Mouse (Mus musculus): ENCODE results near the gene Iars2. TPM values are rescaled to one million over a fixed set of nuclear protein-coding genes. Genes with fewer than 3 reads are reported as not detected.

Iars2 gene
- polyA plus RNA-seq, 1 experiment from 2014 or later: 27.7 TPM

- Histone ChIP-seq H3K4me1 (no peaks in the 10 kb centered on the region), H3K36me3 (replicated peaks) (peaks cover 90% of the 10 kb centered on the region), H3K27ac (no peak overlapping the region), H3K4me3 (no peak overlapping the region), H3K27me3 (ENCODE audit: poor library complexity, severe bottlenecking) (no peaks in the 10 kb centered on the region), H3K9me3 (no peaks in the 10 kb centered on the region)
- no peak for DNase-seq (ENCODE audit: extremely low spot score, low spot score)
- 90% methylated on average over 5 of the region's 5 CpGs for WGBS
Measured at GRCm38 (mm10) chr1:185289231-185289630, 40.0 kb downstream of the Iars2 start.

GRCm38 (mm10) chr1:185287066-185287465, 42.1 kb downstream of the Iars2 start:
- Histone ChIP-seq H3K4me3 (no peak overlapping the region), H3K9me3 (no peaks in the 10 kb centered on the region), H3K36me3 (replicated peaks) (peaks cover 90% of the 10 kb centered on the region), H3K27me3 (ENCODE audit: poor library complexity, severe bottlenecking) (no peaks in the 10 kb centered on the region), H3K27ac (no peak overlapping the region), H3K4me1 (no peaks in the 10 kb centered on the region)
- WGBS: 96% methylated on average over 20 of the region's 20 CpGs
- DNase-seq (ENCODE audit: extremely low spot score, low spot score): no peak

- no peak overlapping the region for H3K27ac ChIP-seq
- no peaks in the 10 kb centered on the region for H3K9me3 ChIP-seq
- no peaks in the 10 kb centered on the region for H3K4me1 ChIP-seq
- H3K36me3 ChIP-seq (replicated peaks): peaks cover 86% of the 10 kb centered on the region
- H3K27me3 ChIP-seq (ENCODE audit: poor library complexity, severe bottlenecking): no peaks in the 10 kb centered on the region
- 94% methylated on average over 4 of the region's 4 CpGs for WGBS
- DNase-seq (ENCODE audit: extremely low spot score, low spot score): no peak
- H3K4me3 ChIP-seq: no peak overlapping the region
Measured at GRCm38 (mm10) chr1:185285171-185285570, 44.0 kb downstream of the Iars2 start.

DNA sequence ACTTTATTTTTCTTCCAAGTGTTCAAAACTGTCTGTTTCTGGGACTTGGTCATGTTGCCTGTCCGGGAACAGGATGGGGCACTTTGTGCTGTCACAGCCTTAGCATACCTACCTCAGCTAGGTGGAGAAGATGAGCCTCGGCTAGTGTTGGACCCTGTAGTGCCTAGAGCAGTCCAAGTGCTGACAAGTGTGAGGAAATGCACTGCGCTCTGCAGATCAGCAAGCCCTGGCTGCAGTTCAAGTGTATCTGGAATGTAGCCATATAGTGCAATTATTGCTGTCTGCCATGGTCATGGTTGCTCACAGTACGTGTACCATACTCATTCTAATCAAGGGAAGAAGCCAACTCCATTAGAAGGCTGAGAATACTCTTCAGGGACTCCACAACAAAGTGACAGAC, 44.5 kb downstream of the Iars2 start:
- DNase-seq (ENCODE audit: extremely low spot score, low spot score): no peak
- 93% methylated on average over 4 of the region's 4 CpGs for WGBS
- Histone ChIP-seq H3K4me1 (no peaks in the 10 kb centered on the region), H3K36me3 (replicated peaks) (peaks cover 85% of the 10 kb centered on the region), H3K27ac (no peak overlapping the region), H3K27me3 (ENCODE audit: poor library complexity, severe bottlenecking) (no peaks in the 10 kb centered on the region), H3K9me3 (no peaks in the 10 kb centered on the region), H3K4me3 (no peak overlapping the region)

GRCm38 (mm10) chr1:185283247-185283646, 45.9 kb downstream of the Iars2 start:
- no peaks in the 10 kb centered on the region for H3K27me3 ChIP-seq (ENCODE audit: poor library complexity, severe bottlenecking)
- no peaks in the 10 kb centered on the region for H3K4me1 ChIP-seq
- H3K27ac ChIP-seq: no peak overlapping the region
- peaks cover 93% of the 10 kb centered on the region for H3K36me3 ChIP-seq (replicated peaks)
- 95% methylated on average over 15 of the region's 15 CpGs for WGBS
- H3K4me3 ChIP-seq: no peak overlapping the region
- no peaks in the 10 kb centered on the region for H3K9me3 ChIP-seq
- DNase-seq (ENCODE audit: extremely low spot score, low spot score): no peak

- no peak overlapping the region for H3K4me3 ChIP-seq
- H3K27me3 ChIP-seq (ENCODE audit: poor library complexity, severe bottlenecking): no peaks in the 10 kb centered on the region
- 95% methylated on average over 11 of the region's 11 CpGs for WGBS
- H3K27ac ChIP-seq: no peak overlapping the region
- H3K4me1 ChIP-seq: no peaks in the 10 kb centered on the region
- peaks cover 93% of the 10 kb centered on the region for H3K36me3 ChIP-seq (replicated peaks)
- DNase-seq (ENCODE audit: extremely low spot score, low spot score): no peak
- no peaks in the 10 kb centered on the region for H3K9me3 ChIP-seq
Measured at GRCm38 (mm10) chr1:185282846-185283245, 46.4 kb downstream of the Iars2 start.

DNA sequence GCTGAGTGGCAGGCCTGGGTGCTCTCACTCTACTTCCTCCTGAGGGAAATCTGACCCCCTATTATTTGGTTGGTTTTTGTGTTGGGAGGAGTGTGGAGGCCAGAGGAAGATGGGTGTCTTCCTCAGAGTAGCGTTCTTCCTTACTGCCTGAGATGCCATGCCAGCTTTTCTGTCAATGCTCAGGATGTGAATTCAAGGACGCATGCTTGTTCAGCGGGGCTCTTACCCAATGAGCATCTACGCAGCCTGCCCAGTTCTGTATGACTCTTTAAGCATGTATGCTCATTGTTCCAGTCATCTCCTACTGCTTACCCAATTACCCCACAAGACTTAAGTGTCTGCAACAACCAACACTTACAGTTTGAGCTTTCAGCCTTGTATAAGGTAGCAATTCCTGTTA, 48.6 kb downstream of the Iars2 start:
- peaks cover 91% of the 10 kb centered on the region for H3K36me3 ChIP-seq (replicated peaks)
- H3K27me3 ChIP-seq (ENCODE audit: poor library complexity, severe bottlenecking): no peaks in the 10 kb centered on the region
- no peaks in the 10 kb centered on the region for H3K9me3 ChIP-seq
- H3K27ac ChIP-seq: no peak overlapping the region
- 100% methylated on average over 4 of the region's 4 CpGs for WGBS
- DNase-seq (ENCODE audit: extremely low spot score, low spot score): no peak
- no peak overlapping the region for H3K4me3 ChIP-seq
- H3K4me1 ChIP-seq: no peaks in the 10 kb centered on the region

GRCm38 (mm10) chr1:185279288-185279687, 49.9 kb downstream of the Iars2 start:
- Histone ChIP-seq H3K4me3 (no peak overlapping the region), H3K36me3 (replicated peaks) (peaks cover 86% of the 10 kb centered on the region), H3K27ac (no peak overlapping the region), H3K4me1 (no peaks in the 10 kb centered on the region), H3K27me3 (ENCODE audit: poor library complexity, severe bottlenecking) (no peaks in the 10 kb centered on the region), H3K9me3 (no peaks in the 10 kb centered on the region)
- no peak for DNase-seq (ENCODE audit: extremely low spot score, low spot score)
- 91% methylated on average over 9 of the region's 9 CpGs for WGBS

- no peak overlapping the region for H3K27ac ChIP-seq
- H3K4me3 ChIP-seq: no peak overlapping the region
- WGBS: 89% methylated on average over 11 of the region's 11 CpGs
- H3K27me3 ChIP-seq (ENCODE audit: poor library complexity, severe bottlenecking): no peaks in the 10 kb centered on the region
- H3K36me3 ChIP-seq (replicated peaks): peaks cover 84% of the 10 kb centered on the region
- DNase-seq (ENCODE audit: extremely low spot score, low spot score): no peak
- H3K9me3 ChIP-seq: no peaks in the 10 kb centered on the region
- H3K4me1 ChIP-seq: no peaks in the 10 kb centered on the region
Measured at GRCm38 (mm10) chr1:185277022-185277421, 52.2 kb downstream of the Iars2 start.

- WGBS: 91% methylated on average over 7 of the region's 7 CpGs
- H3K9me3 ChIP-seq: no peaks in the 10 kb centered on the region
- no peaks in the 10 kb centered on the region for H3K4me1 ChIP-seq
- no peak overlapping the region for H3K27ac ChIP-seq
- no peaks in the 10 kb centered on the region for H3K27me3 ChIP-seq (ENCODE audit: poor library complexity, severe bottlenecking)
- peaks cover 88% of the 10 kb centered on the region for H3K36me3 ChIP-seq (replicated peaks)
- no peak overlapping the region for H3K4me3 ChIP-seq
- no peak for DNase-seq (ENCODE audit: extremely low spot score, low spot score)
Measured at GRCm38 (mm10) chr1:185275976-185276375, 53.2 kb downstream of the Iars2 start.

DNA sequence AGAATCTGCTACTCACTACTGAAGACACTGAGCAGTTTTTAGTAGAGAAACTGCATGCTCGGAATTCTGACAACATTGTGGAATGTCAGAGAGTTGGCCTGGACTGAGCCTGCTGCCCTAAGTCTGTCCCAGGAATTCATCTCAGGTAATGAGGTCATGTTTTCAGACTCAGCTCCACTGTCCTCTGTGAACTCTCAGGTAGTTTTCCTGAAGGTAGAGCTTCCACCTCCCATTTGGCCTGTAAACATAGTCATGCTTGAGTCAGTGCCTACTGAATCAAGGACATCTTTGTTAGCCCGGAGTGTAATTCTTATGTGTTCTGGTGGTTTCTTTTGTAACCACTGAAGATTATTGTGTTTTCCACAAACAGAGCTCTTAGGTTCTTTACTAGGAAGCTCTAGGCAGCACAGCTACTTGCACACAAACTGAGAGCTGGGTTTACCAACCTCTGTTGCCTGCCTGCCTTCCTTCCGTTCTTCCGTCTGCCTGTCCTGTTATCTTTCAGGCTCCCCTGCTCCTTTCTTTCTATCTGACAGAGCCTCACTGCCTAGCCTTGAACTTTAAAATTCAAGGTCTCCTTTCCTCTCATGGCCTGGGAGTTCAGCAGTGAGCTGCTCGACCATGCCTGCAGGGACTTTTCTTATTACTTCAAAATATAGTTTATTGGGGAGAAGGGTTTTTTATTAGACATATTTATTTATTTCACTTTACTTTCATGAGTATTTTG, 54.2 kb downstream of the Iars2 start:
- H3K9me3 ChIP-seq: no peaks in the 10 kb centered on the region
- WGBS: 92% methylated on average over 5 of the region's 5 CpGs
- peaks cover 88% of the 10 kb centered on the region for H3K36me3 ChIP-seq (replicated peaks)
- no peak for DNase-seq (ENCODE audit: extremely low spot score, low spot score)
- H3K4me3 ChIP-seq: no peak overlapping the region
- no peaks in the 10 kb centered on the region for H3K4me1 ChIP-seq
- no peaks in the 10 kb centered on the region for H3K27me3 ChIP-seq (ENCODE audit: poor library complexity, severe bottlenecking)
- no peak overlapping the region for H3K27ac ChIP-seq

GRCm38 (mm10) chr1:185271373-185271772, 57.8 kb downstream of the Iars2 start:
- H3K4me1 ChIP-seq: no peaks in the 10 kb centered on the region
- H3K27ac ChIP-seq: no peak overlapping the region
- 93% methylated on average over 9 of the region's 9 CpGs for WGBS
- peaks cover 78% of the 10 kb centered on the region for H3K36me3 ChIP-seq (replicated peaks)
- no peaks in the 10 kb centered on the region for H3K9me3 ChIP-seq
- no peak for DNase-seq (ENCODE audit: extremely low spot score, low spot score)
- H3K4me3 ChIP-seq: no peak overlapping the region
- H3K27me3 ChIP-seq (ENCODE audit: poor library complexity, severe bottlenecking): no peaks in the 10 kb centered on the region

- no peaks in the 10 kb centered on the region for H3K9me3 ChIP-seq
- H3K36me3 ChIP-seq (replicated peaks): peaks cover 79% of the 10 kb centered on the region
- DNase-seq (ENCODE audit: extremely low spot score, low spot score): no peak
- H3K4me3 ChIP-seq: no peak overlapping the region
- H3K27ac ChIP-seq: no peak overlapping the region
- WGBS: 96% methylated on average over 8 of the region's 8 CpGs
- no peaks in the 10 kb centered on the region for H3K27me3 ChIP-seq (ENCODE audit: poor library complexity, severe bottlenecking)
- H3K4me1 ChIP-seq: no peaks in the 10 kb centered on the region
Measured at GRCm38 (mm10) chr1:185270403-185271097, 58.6 kb downstream of the Iars2 start.
